Mouse (Mus musculus): ENCODE results near the gene Slc6a9.

The Slc6a9 gene

GRCm38 (mm10) chr4:117882701-117883691, 48.7 kb downstream of the Slc6a9 start, which contains the start of gene B4galt2:
Gene B4galt2 (minus strand): TSS chr4:117883487.
- peak; percentile 41 for DNase-seq

- no peak for DNase-seq
Measured at GRCm38 (mm10) chr4:117884146-117884545, 49.8 kb downstream of the Slc6a9 start.

DNA sequence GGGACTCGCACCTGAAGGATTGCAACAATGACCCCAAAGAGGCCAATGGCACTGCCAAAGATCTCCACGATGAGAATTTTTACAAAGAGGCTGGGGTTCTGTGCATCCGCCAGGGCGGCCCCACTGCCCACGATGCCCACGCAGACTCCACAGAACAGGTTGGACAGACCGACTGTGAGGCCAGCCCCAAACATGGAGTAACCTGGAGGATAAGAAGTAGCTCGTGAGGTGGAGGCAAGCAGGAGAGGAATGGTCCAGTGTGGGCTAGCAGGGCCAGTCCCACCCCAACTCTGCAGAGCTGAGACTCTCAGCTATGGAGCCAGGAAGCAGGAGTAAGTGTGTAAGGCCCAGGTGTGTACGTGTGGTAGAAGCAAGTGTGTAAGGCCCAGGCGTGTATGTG, 50.8 kb downstream of the Slc6a9 start:
- DNase-seq = no peak

- no peak for DNase-seq
Measured at GRCm38 (mm10) chr4:117885994-117886393, 51.7 kb downstream of the Slc6a9 start.

GRCm38 (mm10) chr4:117886644-117887043, 52.3 kb downstream of the Slc6a9 start:
- no peak for DNase-seq

DNA sequence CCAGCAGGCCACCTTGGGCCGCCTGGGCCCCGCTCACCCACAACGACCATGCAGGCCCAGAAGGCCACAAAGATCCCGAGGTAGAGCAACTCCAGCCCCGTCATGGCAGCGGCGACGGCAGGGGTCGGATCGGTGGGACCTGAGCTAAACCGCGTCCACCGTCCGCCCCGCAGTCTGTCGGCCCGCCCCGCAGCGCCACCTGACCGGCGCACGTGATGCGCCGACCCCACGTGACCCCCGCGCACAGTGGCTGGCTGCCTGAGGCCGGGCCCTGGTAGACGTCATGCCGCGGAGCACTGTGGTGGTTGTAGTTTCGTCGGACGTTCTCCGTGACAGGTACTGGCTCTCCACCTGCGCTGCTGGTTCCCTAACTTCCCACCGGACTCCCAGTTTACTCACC, 52.8 kb downstream of the Slc6a9 start, which contains the start of gene Atp6v0b:
Gene Atp6v0b, minus strand, starts transcription at position 201 of the 400 bp plus-strand sequence.
- DNase-seq = peak; percentile 95

GRCm38 (mm10) chr4:117887920-117888319, 53.6 kb downstream of the Slc6a9 start:
- DNase-seq = no peak

DNA sequence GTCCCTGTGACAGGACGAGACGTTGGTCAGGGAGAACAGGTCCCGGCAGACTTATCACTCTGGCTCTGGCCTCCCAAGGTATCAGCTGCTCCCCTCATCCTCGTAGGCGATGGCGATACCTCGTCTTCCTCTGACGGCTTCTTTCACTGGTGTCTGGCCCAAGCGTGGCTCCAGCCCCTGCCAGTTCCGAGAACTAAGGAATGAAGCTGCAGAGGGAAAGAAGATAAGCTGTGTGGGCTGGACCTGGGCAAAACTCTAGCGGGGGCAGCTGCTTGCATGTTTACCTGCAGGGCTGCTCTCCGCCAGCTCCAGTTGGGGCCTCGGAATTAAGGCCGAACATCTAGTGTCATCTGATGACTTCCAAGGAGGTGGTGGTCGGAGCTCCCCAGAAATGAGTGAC, 55.2 kb downstream of the Slc6a9 start:
- no peak for DNase-seq

DNA sequence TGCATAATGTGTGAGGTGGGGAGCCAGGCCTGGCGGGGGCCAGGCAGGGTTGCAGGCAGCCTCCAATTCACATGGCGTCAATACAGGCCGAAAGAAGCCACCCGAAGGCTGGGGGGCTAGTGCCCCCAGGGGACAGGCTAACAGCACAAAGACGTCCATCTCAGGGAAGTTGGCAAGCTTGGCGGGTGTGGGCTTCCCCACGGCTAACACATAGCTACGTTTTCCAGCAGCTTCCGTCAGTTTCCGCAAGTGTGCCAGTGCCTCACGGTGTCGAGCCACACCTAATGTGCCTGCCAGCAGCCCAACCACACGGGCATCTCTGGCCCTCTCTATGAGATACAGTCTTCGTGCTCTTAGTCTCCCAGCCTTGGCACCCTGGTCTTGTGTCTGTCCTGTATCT, 55.7 kb downstream of the Slc6a9 start:
- no peak for DNase-seq

- no peak for DNase-seq
Measured at GRCm38 (mm10) chr4:117890750-117891149, 56.4 kb downstream of the Slc6a9 start.

- peak; percentile 82 for DNase-seq
Measured at GRCm38 (mm10) chr4:117891738-117892161, 57.4 kb downstream of the Slc6a9 start, which contains the start of gene Dph2. Gene Dph2 (minus strand): TSS chr4:117892032.

- DNase-seq = peak; percentile 73
Measured at GRCm38 (mm10) chr4:117893376-117893775, 59.1 kb downstream of the Slc6a9 start.

DNA sequence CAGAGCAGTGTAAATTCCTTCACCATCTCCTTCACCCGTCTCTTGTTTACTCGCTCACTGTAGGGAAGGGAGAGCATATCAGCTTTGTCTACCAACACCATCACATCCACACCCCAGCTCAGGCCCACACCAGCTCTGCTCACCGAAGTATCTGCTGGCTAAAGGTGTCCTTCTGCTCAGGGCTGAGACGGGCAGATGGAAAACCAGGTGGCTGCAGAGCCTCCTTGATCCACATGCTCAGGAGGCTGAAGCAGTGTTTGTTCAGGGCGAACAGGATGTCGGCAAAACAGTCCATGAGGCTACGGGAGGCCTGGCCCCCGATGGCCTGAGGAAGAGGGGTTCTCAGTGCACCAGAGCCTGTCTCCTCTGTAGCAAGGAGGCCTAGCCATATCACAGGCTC, 60.3 kb downstream of the Slc6a9 start:
- DNase-seq = no peak

GRCm38 (mm10) chr4:117895339-117895738, 61.0 kb downstream of the Slc6a9 start:
- DNase-seq = no peak

DNA sequence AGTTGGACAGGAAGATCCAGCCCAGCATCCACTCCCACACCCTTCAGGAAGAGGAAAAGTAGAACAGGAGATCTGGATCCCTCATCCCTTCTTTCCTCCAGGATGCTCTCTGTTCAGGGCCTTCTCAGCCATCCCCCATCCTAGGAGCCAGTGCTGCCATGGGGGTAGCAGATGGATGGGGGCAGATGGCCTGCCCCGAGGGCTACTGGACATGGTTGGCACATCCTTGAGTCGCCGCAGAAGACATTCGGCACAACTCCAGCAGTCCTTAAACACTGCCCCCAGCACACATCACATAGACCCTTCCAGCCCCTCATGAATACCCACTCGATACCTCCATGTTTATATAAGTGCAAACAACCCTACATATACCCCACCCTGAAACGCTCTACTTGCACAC, 61.7 kb downstream of the Slc6a9 start:
- DNase-seq = no peak

GRCm38 (mm10) chr4:117898111-117898510, 63.8 kb downstream of the Slc6a9 start:
- no peak for DNase-seq

GRCm38 (mm10) chr4:117904094-117904493, 69.8 kb downstream of the Slc6a9 start:
- DNase-seq = no peak

DNA sequence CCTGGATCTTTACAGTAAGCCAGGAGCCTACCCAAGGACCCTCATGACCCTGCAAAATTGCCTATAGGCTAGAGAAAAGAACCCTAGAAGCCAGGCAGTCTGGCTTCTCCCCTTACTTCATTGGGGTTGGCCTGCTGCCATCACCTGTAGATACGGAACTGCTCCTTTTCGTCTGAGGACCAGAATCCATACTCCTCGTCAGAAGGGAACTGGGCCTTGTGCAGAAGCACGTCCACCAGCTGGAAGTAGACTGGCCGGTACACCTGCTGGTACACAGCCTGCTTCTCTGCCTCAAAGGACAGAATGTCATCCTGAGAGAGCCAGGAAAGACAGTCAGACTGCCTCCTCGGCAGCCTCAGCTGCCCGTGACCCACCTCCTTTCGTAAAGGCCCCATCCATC, 70.5 kb downstream of the Slc6a9 start:
- DNase-seq = no peak

- no peak for DNase-seq
Measured at GRCm38 (mm10) chr4:117906196-117906595, 71.9 kb downstream of the Slc6a9 start.

DNA sequence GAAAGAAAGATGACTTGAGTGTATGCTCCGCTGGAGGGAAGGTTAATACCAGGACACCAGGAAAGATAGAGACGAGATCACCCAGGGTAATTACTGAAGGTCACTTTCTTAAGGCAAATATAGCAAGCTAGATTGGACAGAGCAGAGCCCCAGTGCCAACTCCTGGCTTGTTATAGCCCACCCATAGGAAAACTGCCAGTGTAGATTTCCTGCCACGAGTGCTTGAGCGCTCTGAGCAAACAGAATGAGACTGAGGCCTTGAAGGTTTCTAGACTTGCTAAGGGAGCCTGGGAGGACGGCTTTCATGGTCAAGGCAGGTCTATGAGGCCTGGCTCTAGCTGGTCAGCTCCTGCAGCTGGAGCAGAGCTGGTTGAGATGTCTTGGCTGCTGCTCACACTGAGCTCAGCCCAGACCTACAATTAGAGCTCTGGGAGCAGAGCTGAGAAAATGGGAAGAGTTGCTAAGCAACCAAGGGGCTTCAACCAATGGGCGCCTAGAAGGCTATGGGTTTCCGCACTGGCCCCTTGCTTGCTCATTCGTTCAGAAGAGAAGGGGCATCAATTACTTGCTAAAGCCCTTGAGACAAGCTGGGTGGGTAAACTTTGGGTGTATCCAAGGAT, 74.6 kb downstream of the Slc6a9 start:
- DNase-seq = no peak

- no peak for DNase-seq
Measured at GRCm38 (mm10) chr4:117912131-117912561, 77.8 kb downstream of the Slc6a9 start.

GRCm38 (mm10) chr4:117912685-117913273, 78.5 kb downstream of the Slc6a9 start:
- DNase-seq = no peak

GRCm38 (mm10) chr4:117913421-117913820, 79.1 kb downstream of the Slc6a9 start:
- DNase-seq = no peak
